Mouse (Mus musculus) liver, adult 2 months (tissue): ENCODE measurements around the gene Sox6. TPM values are rescaled to one million over a fixed set of nuclear protein-coding genes. Genes with fewer than 3 reads are reported as not detected.

Experiments
- DNase-seq: peaks from one replicate; pipeline ENCODE4 v3.0.0-alpha.2; 2011; ENCODE audit warnings: low read depth, low spot score; ENCODE audit errors: extremely low read depth
- H3K27ac ChIP-seq: fragments of 200-500 bp; replicated peaks from 2 replicates; pipeline ENCODE4 v1.5.1; 2012; ENCODE audit warnings: low read depth, mild to moderate bottlenecking, control low read depth, inconsistent platforms, low read length; ENCODE audit not compliant: insufficient read depth
- H3K27me3 ChIP-seq: fragments of 200-500 bp; 2 replicates; pipeline ENCODE4 v1.6.1; 2012; ENCODE audit warnings: mild to moderate bottlenecking, moderate library complexity, low read length, inconsistent platforms; ENCODE audit not compliant: control insufficient read depth, insufficient read depth
- H3K36me3 ChIP-seq: fragments of 200-500 bp; 2 replicates; pipeline ENCODE4 v1.6.1; 2012; ENCODE audit warnings: low read length, inconsistent platforms; ENCODE audit not compliant: control insufficient read depth, insufficient read depth
- H3K4me1 ChIP-seq: fragments of 200-500 bp; 2 replicates; pipeline ENCODE4 v1.6.1; 2011; ENCODE audit warnings: low read length; ENCODE audit not compliant: control insufficient read depth, insufficient read depth
- H3K4me3 ChIP-seq: fragments of 200-500 bp; 2 replicates; pipeline ENCODE4 v1.5.1; 2011; ENCODE audit warnings: low read depth, mild to moderate bottlenecking, control low read depth, low read length, moderate library complexity; ENCODE audit not compliant: insufficient read depth
- H3K79me2 ChIP-seq: fragments of 200-500 bp; 2 replicates; pipeline ENCODE4 v1.6.1; 2012; ENCODE audit warnings: inconsistent platforms, mild to moderate bottlenecking, low read length, moderate library complexity; ENCODE audit not compliant: control insufficient read depth, insufficient read depth
- H3K9ac ChIP-seq: fragments of 200-500 bp; 2 replicates; pipeline ENCODE4 v1.6.1; 2012; ENCODE audit warnings: low read depth, mild to moderate bottlenecking, control low read depth, inconsistent platforms, low read length
- CTCF ChIP-seq: fragments of 200-500 bp; IDR thresholded peaks from 2 replicates; pipeline ENCODE4 v1.5.1; 2011; ENCODE audit warnings: low read depth, low read length, control low read depth
- POLR2A ChIP-seq: fragments of 200-500 bp; IDR thresholded peaks from 2 replicates; pipeline ENCODE4 v1.6.1; 2011; ENCODE audit warnings: low read length, control low read depth; ENCODE audit not compliant: insufficient read depth; ENCODE audit errors: extremely low read depth
- WGBS: fragments of 180-500 bp; shearing (Covaris S2); methylation state at CpG from one replicate; pipeline ENCODE4 v1.1.7; 2018; 5-methylcytosine and 5-hydroxymethylcytosine counted together
- polyA plus RNA-seq: library from polyadenylated mRNA; depleted of rRNA; stranded (reverse); fragments of >200 nt; gene quantifications from 2 replicates; pipeline ENCODE4 v1.2.3, GENCODE M21; 2012
- total RNA-seq: library from RNA; depleted of rRNA; stranded (reverse); fragments of >200 nt; gene quantifications from 2 replicates; pipeline ENCODE4 v1.2.3, GENCODE M21; 2014

The Sox6 gene
- total and polyA plus RNA-seq, 2 experiments = 16.0 to 34.8 TPM

DNA sequence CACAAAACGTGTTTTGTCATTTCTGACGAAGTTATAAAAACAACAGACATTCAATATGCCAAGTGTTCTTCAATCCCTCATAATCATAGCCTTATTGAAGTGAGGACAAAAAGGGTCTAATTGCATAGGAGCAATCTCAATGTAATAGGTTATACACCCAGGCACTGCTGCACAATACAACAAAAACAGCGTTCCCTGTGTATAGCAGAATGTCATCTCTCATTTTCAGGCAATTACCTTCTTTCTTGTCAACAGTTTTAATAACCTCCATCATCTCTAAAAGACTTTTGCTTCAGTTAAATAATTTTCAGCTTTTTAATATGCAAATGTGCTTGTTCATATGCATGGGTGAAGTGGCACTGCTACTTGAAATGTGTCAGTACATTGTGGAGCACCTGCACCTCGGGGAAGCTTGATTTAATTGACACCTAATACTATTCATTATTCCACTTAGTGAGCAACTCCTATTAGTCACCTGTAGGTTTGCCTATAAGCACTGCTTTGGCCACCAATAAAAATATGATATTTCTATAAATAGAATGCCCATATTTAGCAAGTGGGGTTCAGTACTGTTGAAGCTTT, 292.8 kb downstream of the Sox6 start:
- Histone ChIP-seq H3K36me3 (no peaks in the 10 kb centered on the region), H3K9ac (no peak overlapping the region), H3K27ac (no peak overlapping the region), H3K4me1 (0 out of 2 replicates have a peak, but pooled peaks cover 2% of the 10 kb centered on the region), H3K79me2 (peaks cover 1% of the 10 kb centered on the region; the same call in 1 of the 2 replicates), H3K4me3 (no peak overlapping the region), H3K27me3 (no peaks in the 10 kb centered on the region)
- DNase-seq = no peak
- TF ChIP-seq CTCF (no peak), POLR2A (no peak)
- 84% methylated on average over 4 of the region's 4 CpGs for WGBS

DNA sequence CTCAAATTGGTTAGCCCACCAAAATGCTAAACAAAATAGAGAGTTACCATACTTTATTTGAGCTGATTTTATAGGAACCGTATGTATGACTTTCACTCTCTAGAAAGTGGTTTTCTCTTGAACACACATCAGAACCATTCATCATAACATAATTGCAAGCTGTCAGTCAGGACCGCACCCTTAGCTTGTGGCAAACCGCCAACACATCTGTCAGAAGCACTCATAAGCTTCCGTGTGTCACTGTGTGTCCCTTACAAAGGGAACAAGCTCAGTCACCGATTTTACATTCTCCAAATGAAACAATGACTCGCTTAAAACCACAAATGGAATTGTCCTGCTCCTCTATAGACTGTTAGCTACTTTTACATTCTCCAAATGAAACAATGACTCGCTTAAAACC, 304.5 kb downstream of the Sox6 start:
- H3K27ac ChIP-seq = no peak overlapping the region
- no peak for DNase-seq
- TF ChIP-seq POLR2A = no peak
- no peak for TF ChIP-seq CTCF
- no peak overlapping the region for H3K9ac ChIP-seq
- H3K79me2 ChIP-seq = peaks cover 8% of the 10 kb centered on the region; the same call in 1 of the 2 replicates
- H3K36me3 ChIP-seq = no peaks in the 10 kb centered on the region
- 74% methylated on average over 7 of the region's 7 CpGs for WGBS
- H3K4me1 ChIP-seq = peaks cover 6% of the 10 kb centered on the region
- H3K4me3 ChIP-seq = no peak overlapping the region
- H3K27me3 ChIP-seq = no peaks in the 10 kb centered on the region

DNA sequence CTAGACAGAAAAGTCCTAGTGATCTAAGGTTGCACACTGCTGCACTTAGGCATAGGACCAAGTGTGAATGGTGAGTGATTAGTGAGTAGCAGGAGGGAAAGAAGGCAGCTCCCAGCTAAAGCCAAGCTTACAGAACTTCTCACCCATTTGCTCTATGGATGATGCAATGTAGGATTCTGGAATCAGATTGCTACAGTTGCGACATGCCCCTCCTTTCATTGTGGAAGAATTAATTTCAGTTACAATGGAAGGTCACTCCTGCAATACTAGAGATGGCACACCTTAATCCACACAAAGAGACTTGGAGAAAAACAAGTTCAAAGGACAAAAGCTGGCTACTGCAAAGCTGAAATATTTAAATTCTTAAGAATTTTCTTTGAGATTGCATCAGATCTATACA, 305.8 kb downstream of the Sox6 start:
- Histone ChIP-seq H3K4me3 (no peak overlapping the region), H3K9ac (no peak overlapping the region), H3K4me1 (peaks cover 6% of the 10 kb centered on the region), H3K79me2 (peaks cover 8% of the 10 kb centered on the region; the same call in 1 of the 2 replicates), H3K27ac (no peak overlapping the region), H3K36me3 (no peaks in the 10 kb centered on the region), H3K27me3 (no peaks in the 10 kb centered on the region)
- 15% methylated on average over 1 of the region's 1 CpGs for WGBS
- TF ChIP-seq CTCF = no peak
- TF ChIP-seq POLR2A = no peak
- DNase-seq = peak; percentile 86

DNA sequence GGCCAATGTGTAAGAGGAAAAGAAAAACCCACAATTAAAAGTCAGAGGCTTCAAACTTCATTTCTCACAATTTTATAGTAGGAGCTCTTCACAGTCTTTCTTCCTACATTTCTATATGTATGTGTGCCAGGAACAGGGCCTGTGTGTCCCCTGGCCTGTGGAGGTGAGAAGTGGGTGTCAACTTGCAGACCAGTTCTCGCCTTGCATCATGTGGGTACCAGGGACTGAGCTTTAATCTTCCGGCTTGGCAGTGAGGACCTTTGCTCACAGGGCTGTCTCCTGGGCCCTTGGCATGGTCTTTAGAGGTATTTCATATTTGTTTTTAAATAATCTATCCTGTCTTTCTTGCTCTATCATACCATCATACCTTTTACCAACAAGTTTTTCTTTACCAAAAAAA, 311.8 kb downstream of the Sox6 start:
- 36% methylated on average over 2 of the region's 2 CpGs for WGBS
- TF ChIP-seq CTCF = no peak
- no peak for TF ChIP-seq POLR2A
- peak; percentile 47 for DNase-seq

DNA sequence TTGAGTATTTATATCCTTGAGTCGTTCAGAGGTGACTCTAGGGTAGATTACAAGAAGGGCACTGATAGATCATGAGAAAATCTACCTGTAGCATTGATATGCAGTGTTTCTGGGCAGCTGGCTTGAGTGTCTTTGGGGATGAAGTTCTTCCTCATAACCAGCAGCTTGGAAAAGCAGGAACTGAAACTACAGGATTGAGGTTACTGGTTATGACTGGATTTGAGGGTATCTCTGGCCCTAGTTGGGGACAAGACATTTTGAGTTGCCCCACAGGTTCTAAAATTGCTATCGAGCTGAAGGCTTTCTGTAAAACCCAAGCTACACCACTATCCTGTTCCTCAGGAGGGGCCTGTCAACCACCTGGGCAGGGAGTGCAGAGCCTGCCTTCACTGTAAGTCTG, 314.2 kb downstream of the Sox6 start:
- H3K9ac ChIP-seq = no peak overlapping the region
- H3K4me1 ChIP-seq = peaks cover 3% of the 10 kb centered on the region
- H3K27me3 ChIP-seq = no peaks in the 10 kb centered on the region
- H3K4me3 ChIP-seq = no peak overlapping the region
- WGBS = 86% methylated on average over 2 of the region's 2 CpGs
- H3K27ac ChIP-seq = no peak overlapping the region
- TF ChIP-seq CTCF (no peak), POLR2A (no peak)
- DNase-seq = no peak
- H3K36me3 ChIP-seq = no peaks in the 10 kb centered on the region
- peaks cover 3% of the 10 kb centered on the region; the same call in 1 of the 2 replicates for H3K79me2 ChIP-seq

More for the DNA sequence above, 311.8 kb downstream of the Sox6 start:
- no peaks in the 10 kb centered on the region for H3K36me3 ChIP-seq
- no peaks in the 10 kb centered on the region for H3K27me3 ChIP-seq
- H3K27ac ChIP-seq = no peak overlapping the region
- peaks cover 11% of the 10 kb centered on the region; the same call in 1 of the 2 replicates for H3K79me2 ChIP-seq
- H3K9ac ChIP-seq = no peak overlapping the region
- no peak overlapping the region for H3K4me3 ChIP-seq
- peaks cover 4% of the 10 kb centered on the region for H3K4me1 ChIP-seq
